Mouse (Mus musculus) thymus, adult 18-20 months (tissue): ENCODE measurements around the gene Fignl2.

Source experiments
- DNase-seq, 2 experiments: peaks; one replicate each; pipeline ENCODE4 v3.0.0; 2022; ENCODE audit warnings: mixed read lengths in 2 of 2

Gene Fignl2

GRCm38 (mm10) chr15:101066920-101067696 is 11.3 kb downstream of the Fignl2 start:
- no peak for DNase-seq

- DNase-seq: no peak
These were observed 12.0 kb downstream of the Fignl2 start for GRCm38 (mm10) chr15:101066364-101066847.

DNA sequence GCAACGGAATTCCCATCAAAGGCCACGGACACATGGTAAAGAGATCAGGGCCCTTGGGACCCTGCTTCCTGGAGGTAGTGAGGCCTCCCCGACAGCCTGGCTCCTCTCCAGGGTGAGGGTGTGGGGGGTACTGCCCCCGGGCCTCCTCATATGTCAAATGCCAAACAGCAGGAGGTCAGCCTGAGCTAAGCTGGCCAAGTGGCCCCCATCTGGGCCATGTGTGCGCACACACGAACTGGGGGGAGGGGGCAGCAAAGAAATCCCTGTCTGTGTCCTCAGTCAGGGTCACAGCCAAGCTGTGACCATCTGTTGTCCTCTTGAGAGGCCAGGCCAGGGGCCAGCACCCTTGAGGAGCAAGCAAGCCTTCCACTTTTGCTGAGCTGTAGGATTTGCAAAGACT is 13.3 kb downstream of the Fignl2 start:
- DNase-seq: no peak

DNA sequence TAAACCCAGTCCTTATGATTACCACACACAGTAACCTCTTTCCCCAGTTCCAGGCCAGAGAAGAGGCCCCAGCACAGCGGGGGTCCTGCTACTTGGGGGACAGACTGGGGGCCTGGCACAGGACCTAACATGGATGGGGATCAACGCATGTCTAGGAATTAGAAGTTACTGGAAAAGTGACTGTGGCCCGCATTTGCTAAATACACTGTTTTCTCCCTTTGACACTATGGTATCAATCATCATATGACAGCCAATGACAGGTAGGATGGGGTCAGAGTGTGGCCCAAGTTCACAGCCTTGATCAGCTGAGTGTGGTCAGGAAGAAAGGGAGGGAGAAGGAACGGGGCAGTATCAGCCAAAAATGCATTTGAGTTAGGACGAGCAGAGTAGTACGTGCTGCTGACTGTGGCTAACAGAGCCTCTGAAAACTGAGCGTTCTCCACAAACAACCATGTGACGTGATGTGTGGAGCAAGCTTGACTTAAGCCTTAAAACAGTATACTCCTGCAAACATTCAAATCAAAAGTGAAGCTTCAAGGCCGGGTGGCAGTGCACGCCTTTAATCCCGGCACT is 18.0 kb downstream of the Fignl2 start:
- no peak for DNase-seq

- no peak for DNase-seq
These were observed 18.6 kb downstream of the Fignl2 start for GRCm38 (mm10) chr15:101059570-101060279.

GRCm38 (mm10) chr15:101056225-101056624 is 22.1 kb downstream of the Fignl2 start:
- DNase-seq: no peak

DNA sequence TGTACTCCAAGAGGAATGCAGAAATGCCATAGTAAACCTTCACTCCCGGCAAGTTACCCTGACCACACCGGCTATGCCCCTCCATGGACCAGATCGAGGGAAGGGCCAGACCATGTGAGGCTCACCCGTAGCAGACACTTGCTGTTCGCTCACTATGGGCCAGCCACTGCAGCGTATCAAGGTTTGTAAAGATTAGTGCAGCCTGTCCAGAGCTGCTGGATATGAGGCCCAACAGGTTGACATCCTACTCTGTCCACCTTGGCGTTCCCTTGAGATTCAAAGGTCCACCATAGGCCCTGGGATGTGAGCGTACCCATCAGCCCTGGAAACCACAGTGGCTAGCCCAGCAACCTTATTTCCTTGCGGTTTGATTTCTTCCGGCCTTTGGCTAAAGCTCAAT is 23.8 kb downstream of the Fignl2 start:
- DNase-seq: no peak

GRCm38 (mm10) chr15:101053832-101054459 is 24.4 kb downstream of the Fignl2 start:
- no peak for DNase-seq

DNA sequence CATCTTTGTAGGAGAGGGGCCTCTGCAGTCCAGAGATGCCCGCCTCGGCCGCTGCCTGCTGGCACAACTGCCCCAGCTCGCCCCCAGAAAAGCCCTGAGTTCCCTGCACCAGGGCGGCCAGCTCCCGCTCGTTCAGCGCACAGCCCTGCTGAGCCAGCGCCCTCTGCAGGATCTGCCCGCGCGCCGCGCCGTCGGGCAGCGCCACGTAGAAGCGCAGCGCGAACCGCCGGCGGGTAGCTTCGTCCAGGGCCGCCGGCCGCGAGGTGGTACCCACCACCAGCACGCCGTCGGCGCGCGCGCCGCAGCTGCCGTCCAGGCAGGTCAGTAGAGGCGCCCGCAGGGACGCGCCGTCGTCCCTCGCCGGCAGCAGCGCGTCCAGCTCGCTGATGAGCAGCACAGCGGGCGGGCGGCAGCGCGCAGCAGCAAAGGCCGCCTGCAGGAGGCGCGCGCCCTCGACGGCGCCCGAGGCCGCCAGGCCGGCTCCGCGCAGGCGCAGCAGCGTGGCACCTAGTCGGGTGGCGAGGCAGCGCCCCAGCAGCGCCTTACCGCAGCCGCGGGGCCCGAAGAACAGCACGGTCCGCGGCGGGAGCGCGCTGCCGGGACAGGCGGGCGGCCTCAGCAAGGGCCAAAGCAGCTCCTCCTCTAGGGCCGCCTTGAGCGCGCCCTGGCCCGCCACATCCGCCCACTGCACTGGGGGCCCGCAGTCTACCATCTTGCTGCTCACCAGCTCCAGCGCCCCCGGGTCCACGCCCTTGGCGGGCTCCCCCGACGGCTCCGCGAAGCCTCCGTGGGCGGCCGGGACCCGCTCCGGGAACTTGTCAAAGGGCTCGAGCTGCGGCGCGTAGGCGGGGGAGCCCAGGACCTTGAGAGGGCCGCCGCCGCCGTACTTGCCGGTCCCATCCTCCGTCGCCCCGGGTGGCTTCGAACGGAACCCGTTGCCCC is 25.5 kb downstream of the Fignl2 start:
- no peak for DNase-seq

- DNase-seq: no peak
These were observed 26.5 kb downstream of the Fignl2 start for GRCm38 (mm10) chr15:101051869-101052268.

GRCm38 (mm10) chr15:101048338-101048896 is 29.9 kb downstream of the Fignl2 start:
- no peak for DNase-seq

GRCm38 (mm10) chr15:101047194-101047555 is 31.2 kb downstream of the Fignl2 start, which contains the start of gene Gm47841:
Gm47841 (minus strand) TSS chr15:101047397.
- no peak for DNase-seq

DNA sequence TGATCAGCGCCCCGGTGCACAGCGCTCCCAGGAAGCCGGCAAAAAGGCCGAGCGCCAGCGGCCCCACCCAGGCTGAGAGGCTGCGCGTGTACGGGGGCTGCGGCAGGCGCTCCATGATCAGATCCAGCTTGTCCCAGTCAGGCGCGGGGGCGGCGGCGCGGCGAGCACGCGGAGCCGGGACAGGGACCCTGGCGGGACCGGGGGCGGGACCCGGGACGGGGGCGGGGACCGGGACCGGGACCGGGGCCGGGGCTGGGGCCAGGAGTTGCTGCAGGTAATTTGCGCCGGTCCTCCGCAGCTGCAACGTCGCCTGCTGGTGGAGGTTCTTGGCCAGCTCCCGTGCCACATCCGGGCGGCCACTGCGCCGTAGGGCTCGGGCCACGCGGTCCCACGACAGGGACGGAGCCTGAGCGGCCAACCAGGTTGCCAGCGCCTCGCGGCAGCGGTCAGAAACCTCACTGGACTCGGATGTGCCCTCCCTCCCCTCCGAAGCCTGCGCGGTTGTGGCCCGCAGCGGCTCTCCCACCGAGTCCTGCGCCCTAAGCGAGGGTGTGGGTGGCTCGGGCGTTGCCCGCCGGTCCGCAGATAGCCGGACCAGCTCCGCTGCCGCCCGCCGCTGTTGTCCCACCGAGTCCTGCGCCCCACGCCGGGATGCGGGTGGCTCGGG is 31.7 kb downstream of the Fignl2 start:
- no peak for DNase-seq

DNA sequence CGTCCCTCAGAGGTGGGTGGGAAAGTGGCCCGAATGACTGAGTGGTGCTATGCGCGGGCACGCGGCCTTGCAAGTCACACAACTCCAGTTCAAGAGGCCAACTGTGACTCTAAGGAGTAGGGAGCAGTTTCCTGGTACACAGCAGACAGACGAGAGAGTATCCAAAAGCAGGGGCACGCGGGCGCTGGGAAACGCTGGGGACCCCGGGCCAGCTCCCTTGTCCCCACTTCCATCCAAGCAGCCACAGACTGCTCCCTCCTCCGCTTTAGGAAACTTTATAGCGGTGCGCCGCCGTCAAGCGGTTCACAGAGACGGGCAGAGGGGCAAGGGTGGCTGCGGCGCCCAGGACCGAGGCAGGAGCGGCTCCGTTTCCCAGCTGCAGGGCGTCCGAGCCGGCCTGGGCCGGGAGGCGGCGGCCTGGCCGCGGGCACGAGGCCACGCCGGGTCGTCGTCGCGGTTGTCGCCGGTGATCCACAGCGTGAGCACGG is 32.3 kb downstream of the Fignl2 start:
- no peak for DNase-seq

- no peak for DNase-seq
These were observed 33.8 kb downstream of the Fignl2 start for GRCm38 (mm10) chr15:101044531-101044930.

GRCm38 (mm10) chr15:101042613-101043012 is 35.8 kb downstream of the Fignl2 start:
- no peak for DNase-seq

GRCm38 (mm10) chr15:101041966-101042365 is 36.4 kb downstream of the Fignl2 start:
- no peak for DNase-seq

- no peak for DNase-seq
These were observed 38.7 kb downstream of the Fignl2 start for GRCm38 (mm10) chr15:101039651-101040050.

GRCm38 (mm10) chr15:101028960-101029359 is 49.4 kb downstream of the Fignl2 start:
- no peak for DNase-seq

DNA sequence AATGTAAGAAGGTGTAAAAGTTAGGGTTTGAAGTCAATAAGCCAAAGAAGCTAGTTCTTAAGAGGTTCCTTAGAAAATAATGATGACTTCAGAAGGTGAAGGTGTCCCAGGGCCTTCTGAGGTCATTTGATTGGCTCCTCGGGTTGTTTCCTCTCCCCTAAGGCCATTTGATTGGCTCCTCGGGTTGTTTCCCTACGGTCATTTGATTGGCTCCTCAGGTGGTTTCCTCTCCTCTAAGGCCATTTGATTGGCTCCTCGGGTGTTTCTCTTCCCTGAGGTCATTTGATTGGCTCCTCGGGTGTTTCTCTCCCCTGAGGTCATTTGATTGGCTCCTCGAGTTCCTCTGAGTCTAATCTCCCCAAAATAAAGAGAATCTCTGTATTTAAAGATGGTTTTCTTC is 67.0 kb downstream of the Fignl2 start:
- no peak for DNase-seq
